Mouse (Mus musculus): Measurements from ENCODE around the gene A830005F24Rik.

DNA sequence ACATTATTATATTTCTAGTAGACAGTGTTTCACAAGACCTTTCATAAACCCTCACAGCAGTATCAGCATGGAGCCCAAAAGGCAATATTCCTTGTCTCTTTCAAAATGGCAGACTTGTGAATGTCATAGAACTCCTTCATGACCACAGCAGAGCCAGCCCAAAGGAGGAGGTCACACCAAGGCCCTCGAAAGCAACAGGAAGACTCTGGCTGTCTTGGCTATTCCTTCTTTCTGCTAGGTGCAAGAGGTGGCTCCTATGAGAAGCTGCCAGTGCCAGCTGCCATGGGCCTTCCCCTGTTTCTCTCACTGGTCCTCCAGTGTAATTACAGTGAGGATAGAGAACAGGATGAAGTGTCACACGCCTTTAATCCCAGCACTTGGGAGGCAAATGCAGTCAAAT, 15.7 kb downstream of the A830005F24Rik start:
- TF ChIP-seq GATA1 (IDR thresholded peaks at IDR 0.05; ENCODE audit: borderline replicate concordance, low read length) (no peak), FLI1 (IDR thresholded peaks at IDR 0.05; ENCODE audit: low read length) (no peak)

Data from megakaryocyte, embryonic 14.5 days (primary cell).